Mouse (Mus musculus): Measurements from ENCODE around the gene Exoc3l. TPM values are rescaled to one million over a fixed set of nuclear protein-coding genes. Genes with fewer than 3 reads are reported as not detected.
A peak's percentile ranks its signal among the peaks of the same experiment; 100 is the strongest.

Exoc3l gene
- polyA plus RNA-seq, 1 experiment = 10.4 TPM

DNA sequence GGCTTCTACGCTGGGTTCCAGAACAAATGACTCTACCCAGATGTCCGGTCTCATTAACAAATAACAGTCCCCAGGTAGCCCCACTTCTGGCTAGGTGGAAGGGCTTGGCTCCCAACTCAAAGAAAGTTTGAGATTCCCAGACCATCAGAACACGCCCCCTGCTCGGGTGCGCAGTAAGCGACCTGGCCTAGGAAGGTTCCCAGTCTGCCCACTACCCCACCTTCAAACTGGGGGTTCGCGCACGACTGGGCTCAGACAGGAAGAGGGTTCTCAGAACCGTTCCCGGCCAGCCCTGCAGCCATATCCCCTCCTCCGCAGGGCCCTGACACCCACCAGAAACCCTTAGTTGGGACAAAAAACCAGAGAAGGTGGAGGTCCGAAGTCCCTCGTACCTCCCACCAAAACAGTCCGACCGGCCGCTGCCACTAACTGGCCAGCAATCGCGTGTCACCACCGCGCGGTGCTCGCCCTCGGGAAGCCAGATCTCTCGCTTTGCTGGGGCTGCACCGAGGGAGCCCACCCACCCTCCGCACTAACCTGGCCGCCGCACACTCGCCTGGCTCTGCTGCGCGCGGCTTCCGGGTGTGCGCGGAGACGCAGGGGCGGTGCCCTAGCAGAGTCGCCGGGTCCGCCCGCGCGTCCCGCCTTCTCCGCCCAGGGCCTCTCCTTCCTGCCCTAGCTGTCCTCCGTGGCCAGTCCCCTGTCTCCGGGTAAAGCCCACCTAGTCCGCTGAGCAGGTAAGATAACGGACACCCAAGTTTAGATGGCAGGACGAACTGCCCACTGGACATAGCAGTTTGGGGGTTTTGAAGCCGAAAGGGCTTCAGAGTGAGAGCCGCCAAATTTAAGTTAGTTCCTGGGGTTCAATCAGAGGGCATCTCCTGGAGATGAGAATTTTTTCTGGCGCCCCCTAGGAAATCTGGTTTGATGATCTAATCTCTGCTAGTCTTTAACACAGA is 31.6 kb downstream of the Exoc3l start, which contains the start of the genes Tradd and Fbxl8:
Gene Tradd, minus strand, starts transcription at position 586 of the 959 bp plus-strand sequence.
Gene Fbxl8, plus strand, starts transcription at position 625 of the 959 bp plus-strand sequence.
- TF ChIP-seq CTCF (IDR thresholded peaks at IDR 0.05; ENCODE audit: control insufficient read depth, insufficient read depth, low read length) (peak; percentile 6; the same call in 1 of the 2 replicates), POLR2A (IDR thresholded peaks at IDR 0.05; ENCODE audit: borderline replicate concordance, control insufficient read depth, low read depth, low read length) (peak; percentile 61; the same call in 1 of the 2 replicates)
- H3K27ac ChIP-seq (ENCODE audit: control insufficient read depth, insufficient read depth, low read depth, low read length, poor library complexity) = peak within 1 kb of the TSS; percentile 73
- WGBS = 1% methylated on average over 54 of the region's 54 CpGs
- peak within 1 kb of the TSS; percentile 99 for H3K4me3 ChIP-seq (replicated peaks; ENCODE audit: control insufficient read depth, low read depth, low read length)
- peaks cover 11% of the 10 kb centered on the region for H3K4me1 ChIP-seq (ENCODE audit: control insufficient read depth, insufficient read depth, low read length)

DNA sequence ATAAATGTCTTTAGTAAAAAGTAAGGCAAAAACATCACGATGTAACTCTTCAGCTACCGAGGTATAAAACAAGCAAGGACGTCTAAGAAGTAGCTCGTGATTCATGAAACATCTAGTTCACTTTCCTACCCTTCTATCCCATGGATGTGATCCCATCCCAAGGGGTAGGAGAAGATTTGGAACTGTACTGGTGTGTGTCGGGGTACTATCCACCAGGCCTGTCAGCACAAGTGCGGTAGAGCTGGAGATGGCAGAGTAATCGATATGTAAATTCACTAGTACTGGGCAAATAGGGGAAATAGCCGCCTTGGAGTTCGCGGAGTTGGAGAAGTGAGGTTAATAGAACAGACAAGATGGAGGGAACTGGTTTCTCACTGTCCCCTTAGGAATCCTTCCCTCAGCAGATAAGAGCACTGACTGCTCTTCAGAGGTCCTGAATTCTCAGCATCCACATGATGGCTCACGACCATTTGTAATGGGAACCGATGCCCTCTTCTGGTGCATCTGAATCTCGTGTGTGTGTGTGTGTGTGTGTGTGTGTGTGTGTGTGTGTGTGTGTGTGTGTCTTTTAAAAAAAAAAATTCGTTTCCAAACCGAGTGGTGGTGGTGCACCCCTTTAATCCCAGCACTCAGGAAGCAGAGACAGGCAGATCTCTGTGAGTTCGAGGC is 32.5 kb downstream of the Exoc3l start:
- TF ChIP-seq POLR2A (IDR thresholded peaks at IDR 0.05; ENCODE audit: borderline replicate concordance, control insufficient read depth, low read depth, low read length) (no peak), CTCF (IDR thresholded peaks at IDR 0.05; ENCODE audit: control insufficient read depth, insufficient read depth, low read length) (no peak)
- H3K4me1 ChIP-seq (ENCODE audit: control insufficient read depth, insufficient read depth, low read length) = peaks cover 11% of the 10 kb centered on the region
- no peak overlapping the region for H3K27ac ChIP-seq (ENCODE audit: control insufficient read depth, insufficient read depth, low read depth, low read length, poor library complexity)
- peak overlapping the region; percentile 99 for H3K4me3 ChIP-seq (replicated peaks; ENCODE audit: control insufficient read depth, low read depth, low read length)
- 53% methylated on average over 16 of the region's 16 CpGs for WGBS

GRCm38 (mm10) chr8:105261326-105261980 is 34.4 kb downstream of the Exoc3l start:
- Histone ChIP-seq H3K4me1 (ENCODE audit: control insufficient read depth, insufficient read depth, low read length) (peaks cover 11% of the 10 kb centered on the region), H3K27ac (ENCODE audit: control insufficient read depth, insufficient read depth, low read depth, low read length, poor library complexity) (no peak overlapping the region), H3K4me3 (replicated peaks; ENCODE audit: control insufficient read depth, low read depth, low read length) (no peak overlapping the region)
- WGBS = 87% methylated on average over 12 of the region's 12 CpGs
- no peak for TF ChIP-seq POLR2A (IDR thresholded peaks at IDR 0.05; ENCODE audit: borderline replicate concordance, control insufficient read depth, low read depth, low read length)
- TF ChIP-seq CTCF (IDR thresholded peaks at IDR 0.05; ENCODE audit: control insufficient read depth, insufficient read depth, low read length) = no peak

GRCm38 (mm10) chr8:105260371-105261099 is 35.4 kb downstream of the Exoc3l start:
- no peak overlapping the region for H3K27ac ChIP-seq (ENCODE audit: control insufficient read depth, insufficient read depth, low read depth, low read length, poor library complexity)
- peaks cover 11% of the 10 kb centered on the region for H3K4me1 ChIP-seq (ENCODE audit: control insufficient read depth, insufficient read depth, low read length)
- TF ChIP-seq POLR2A (IDR thresholded peaks at IDR 0.05; ENCODE audit: borderline replicate concordance, control insufficient read depth, low read depth, low read length) (no peak), CTCF (IDR thresholded peaks at IDR 0.05; ENCODE audit: control insufficient read depth, insufficient read depth, low read length) (no peak)
- WGBS = 85% methylated on average over 7 of the region's 7 CpGs
- H3K4me3 ChIP-seq (replicated peaks; ENCODE audit: control insufficient read depth, low read depth, low read length) = no peak overlapping the region

DNA sequence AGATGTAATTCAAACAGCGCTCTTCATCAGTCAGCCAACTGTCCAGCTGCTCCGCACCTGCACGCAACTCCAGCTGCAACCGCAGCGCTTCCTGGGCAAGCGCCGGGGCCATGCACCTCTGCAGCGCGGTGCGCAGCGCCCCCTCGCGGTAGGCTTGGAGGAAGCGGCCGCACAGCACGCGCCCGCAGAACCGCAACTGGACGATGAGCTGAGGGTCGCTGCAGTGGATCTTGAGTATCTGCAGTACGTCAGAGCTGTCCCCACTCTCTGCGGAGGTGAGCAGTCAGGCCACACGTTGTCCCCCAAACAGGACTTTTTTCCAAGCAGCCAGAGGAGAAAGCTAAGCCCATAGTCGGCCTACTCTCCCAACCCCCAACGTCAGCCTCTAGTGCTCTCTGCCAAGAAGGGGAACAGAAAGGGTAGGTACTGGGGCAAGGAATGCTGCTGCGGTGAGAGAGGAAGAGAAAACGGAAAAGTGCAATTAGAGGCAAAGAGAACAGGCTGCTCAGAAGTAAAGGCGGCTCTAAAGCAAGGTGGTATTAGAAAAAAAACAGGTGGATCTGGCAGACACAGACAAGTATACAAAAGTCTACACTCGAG is 36.1 kb downstream of the Exoc3l start:
- Histone ChIP-seq H3K4me3 (replicated peaks; ENCODE audit: control insufficient read depth, low read depth, low read length) (peak overlapping the region; percentile 54), H3K27ac (ENCODE audit: control insufficient read depth, insufficient read depth, low read depth, low read length, poor library complexity) (no peak overlapping the region; the same call in 1 of the 2 replicates), H3K4me1 (ENCODE audit: control insufficient read depth, insufficient read depth, low read length) (peaks cover 11% of the 10 kb centered on the region)
- TF ChIP-seq CTCF (IDR thresholded peaks at IDR 0.05; ENCODE audit: control insufficient read depth, insufficient read depth, low read length) (peak; percentile 95), POLR2A (IDR thresholded peaks at IDR 0.05; ENCODE audit: borderline replicate concordance, control insufficient read depth, low read depth, low read length) (peak; percentile 48; the same call in 1 of the 2 replicates)
- 1% methylated on average over 30 of the region's 30 CpGs for WGBS

DNA sequence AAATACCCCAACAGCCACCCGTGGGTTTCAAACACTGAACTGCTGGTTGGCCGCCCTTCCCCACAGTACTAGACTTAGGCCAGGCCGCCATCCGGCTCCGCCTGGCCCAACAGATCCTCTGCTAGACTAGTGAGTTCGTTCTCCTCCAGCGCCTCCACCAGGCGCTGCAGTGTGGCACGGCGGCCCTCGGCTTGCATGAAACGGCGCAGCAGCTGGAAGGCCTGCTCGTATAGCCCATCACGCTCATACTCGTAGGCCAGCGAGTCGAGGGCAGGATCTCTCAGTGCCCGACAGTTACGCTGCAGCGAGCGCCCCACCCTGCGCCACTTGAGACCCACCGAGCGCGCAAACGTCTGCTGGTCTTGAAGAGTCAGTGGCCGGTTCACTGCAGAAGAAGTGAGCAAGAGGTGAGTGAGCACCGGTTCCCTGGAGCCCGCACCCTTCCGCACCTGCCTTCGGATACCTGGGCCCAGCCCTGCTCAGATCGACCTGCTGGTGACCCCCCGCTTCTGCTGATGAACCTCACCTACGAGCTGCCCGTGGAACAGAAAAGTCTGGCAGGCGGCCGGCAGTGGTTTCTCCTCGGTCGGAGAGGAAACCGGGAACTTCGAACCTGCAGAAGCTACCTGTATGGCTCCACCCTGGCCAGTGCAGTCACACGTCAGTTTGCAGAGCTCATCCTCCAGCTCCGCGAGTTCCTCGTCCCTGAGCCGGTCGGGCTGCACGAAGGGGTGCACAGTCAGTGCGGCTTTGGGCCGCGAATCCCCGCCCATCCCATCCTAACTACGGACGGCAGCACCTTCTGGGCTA is 36.8 kb downstream of the Exoc3l start:
- WGBS = 51% methylated on average over 55 of the region's 55 CpGs
- TF ChIP-seq POLR2A (IDR thresholded peaks at IDR 0.05; ENCODE audit: borderline replicate concordance, control insufficient read depth, low read depth, low read length) = no peak
- no peak for TF ChIP-seq CTCF (IDR thresholded peaks at IDR 0.05; ENCODE audit: control insufficient read depth, insufficient read depth, low read length)

More for the DNA sequence above, 36.8 kb downstream of the Exoc3l start:
- Histone ChIP-seq H3K27ac (ENCODE audit: control insufficient read depth, insufficient read depth, low read depth, low read length, poor library complexity) (no peak overlapping the region), H3K4me1 (ENCODE audit: control insufficient read depth, insufficient read depth, low read length) (peaks cover 11% of the 10 kb centered on the region), H3K4me3 (replicated peaks; ENCODE audit: control insufficient read depth, low read depth, low read length) (peak overlapping the region; percentile 39)

Measured in bone marrow, adult 2 months (tissue).